In the genomic region with DNA sequence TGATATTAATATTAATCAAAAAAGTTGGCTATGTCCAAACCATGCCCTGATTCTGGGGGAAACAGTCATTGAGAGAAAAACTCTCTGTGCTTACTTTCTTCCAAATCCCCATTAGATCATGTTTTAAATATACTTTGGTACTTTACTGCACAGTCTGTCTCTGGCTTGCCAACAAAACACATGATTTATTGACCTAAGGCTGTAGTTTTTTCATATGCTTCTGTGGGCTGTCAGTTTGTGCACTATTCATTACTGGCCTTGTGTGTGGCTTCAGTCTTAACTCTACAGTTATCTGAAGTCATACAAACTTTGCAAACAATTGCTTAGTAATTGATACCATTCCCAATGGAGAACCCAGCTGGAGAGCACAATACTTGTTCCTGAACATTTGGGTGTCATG, we compare ENCODE assay signal across 23 mouse cellular contexts.
"Had no signal": no experiment of that assay in that cellular context is flagged by ENCODE, and none has a peak within 500 bp of the region (broad histone marks: within the 10 kb centered on the region; RNA-seq: fewer than 3 reads in every experiment).

No protein-coding gene starts in this region.

- H3K9ac ChIP-seq: intestine, embryonic 15.5 days; limb, embryonic 12.5 days; limb, embryonic 15.5 days; liver, embryonic 13.5 days; stomach, embryonic 15.5 days had no signal

- H3K9me3 ChIP-seq: intestine, embryonic 15.5 days; limb, embryonic 12.5 days; limb, embryonic 15.5 days; liver, embryonic 13.5 days; megakaryocyte, embryonic 14.5 days; stomach, embryonic 15.5 days had no signal

- H3K4me1 ChIP-seq: intestine, embryonic 15.5 days; limb, embryonic 12.5 days; limb, embryonic 15.5 days; stomach, embryonic 15.5 days had no signal

- H3K36me3 ChIP-seq: intestine, embryonic 15.5 days; limb, embryonic 12.5 days; limb, embryonic 15.5 days; liver, embryonic 13.5 days; stomach, embryonic 15.5 days had no signal

- H3K4me3 ChIP-seq: intestine, embryonic 15.5 days; left cerebral cortex, adult 2 months; limb, embryonic 12.5 days; limb, embryonic 15.5 days; liver, embryonic 13.5 days; megakaryocyte, embryonic 14.5 days; stomach, embryonic 15.5 days had no signal

- H3K27ac ChIP-seq: intestine, embryonic 15.5 days; kidney, postnatal 0 days; left cerebral cortex, adult 2 months; limb, embryonic 12.5 days; limb, embryonic 15.5 days; liver, embryonic 13.5 days; stomach, embryonic 15.5 days had no signal

- H3K27me3 ChIP-seq: intestine, embryonic 15.5 days; limb, embryonic 12.5 days; limb, embryonic 15.5 days; liver, embryonic 13.5 days; megakaryocyte, embryonic 14.5 days; stomach, embryonic 15.5 days had no signal

- DNase-seq: kidney, adult 2 months; kidney, postnatal 36 days; layer of hippocampus, postnatal 36 days; left cerebral cortex, postnatal 4 days; liver, embryonic 13.5 days; lung, adult 2 months; midbrain, embryonic 14.5 days; right cerebral cortex, adult 18-20 months; right cerebral cortex, postnatal 14 days; right cerebral cortex, postnatal 4 days; spleen, adult 18-20 months; thymus, adult 2 months; thymus, postnatal 14 days; thymus, postnatal 4 days had no signal

- ATAC-seq: intestine, embryonic 15.5 days; lung, postnatal 0 days had no signal

- H3K4me2 ChIP-seq: intestine, embryonic 15.5 days; limb, embryonic 12.5 days; limb, embryonic 15.5 days; liver, embryonic 13.5 days; midbrain, embryonic 11.5 days; stomach, embryonic 15.5 days had no signal
